Mouse (Mus musculus) bone marrow, adult 2 months (tissue): Measurements from ENCODE around the gene Sgms1.

Source experiments
- CTCF ChIP-seq: fragments of 200-500 bp; IDR thresholded peaks from 2 replicates; pipeline ENCODE4 v1.5.1; 2011; ENCODE audit warnings: low read length, control low read depth; ENCODE audit not compliant: control insufficient read depth, insufficient read depth
- POLR2A ChIP-seq: fragments of 200-500 bp; IDR thresholded peaks from 2 replicates; pipeline ENCODE4 v1.6.1; 2011; ENCODE audit warnings: low read depth, mild to moderate bottlenecking, control low read depth, low read length, borderline replicate concordance; ENCODE audit not compliant: control insufficient read depth

- TF ChIP-seq CTCF (no peak), POLR2A (no peak)
Observed at GRCm38 (mm10) chr19:32388191-32388921, 1.2 kb downstream of the Sgms1 start.
